In genomic region chr2:154729737-154730136, GRCm38 (mm10) we compare ENCODE assay signal across 11 mouse cellular contexts. TPM values are rescaled to one million over a fixed set of nuclear protein-coding genes. Genes with fewer than 3 reads are reported as not detected.
"Had no signal": no experiment of that assay in that cellular context is flagged by ENCODE, and none has a peak within 500 bp of the region (broad histone marks: within the 10 kb centered on the region; RNA-seq: fewer than 3 reads in every experiment).

No protein-coding gene starts in this region.

- H3K36me3 ChIP-seq: limb, embryonic 10.5 days; liver, embryonic 15.5 days; midbrain, embryonic 13.5 days; neural tube, embryonic 12.5 days had no signal

- H3K4me2 ChIP-seq: liver, embryonic 11.5 days; liver, embryonic 15.5 days; midbrain, embryonic 13.5 days; neural tube, embryonic 12.5 days had no signal

- H3K4me1 ChIP-seq: liver, embryonic 15.5 days had no signal

- H3K27ac ChIP-seq: left cerebral cortex, adult 2 months; limb, embryonic 10.5 days; liver, embryonic 15.5 days; midbrain, embryonic 13.5 days; neural tube, embryonic 12.5 days had no signal

- DNase-seq: kidney, adult 8-10 months; thymus, postnatal 4 days had no signal

- H3K9ac ChIP-seq: liver, embryonic 15.5 days; midbrain, embryonic 13.5 days; neural tube, embryonic 12.5 days had no signal

- ATAC-seq: hindbrain, embryonic 16.5 days; inflammation-experienced regulatory T-cells, adult 6 months; midbrain, embryonic 13.5 days had no signal

- H3K9me3 ChIP-seq: limb, embryonic 10.5 days; liver, embryonic 15.5 days; midbrain, embryonic 13.5 days; neural tube, embryonic 12.5 days had no signal

- H3K4me3 ChIP-seq: left cerebral cortex, adult 2 months; limb, embryonic 10.5 days; liver, embryonic 15.5 days; midbrain, embryonic 13.5 days; neural tube, embryonic 12.5 days had no signal

- H3K27me3 ChIP-seq: midbrain, embryonic 13.5 days; neural tube, embryonic 12.5 days had no signal

RNA-seq across cellular contexts. Expression of gene Gm14214, which starts 40.1 kb away (rescaled TPM):
- polyA plus RNA-seq: hindbrain, embryonic 16.5 days; inflammation-experienced regulatory T-cells, adult 6 months; limb, embryonic 10.5 days; limb, embryonic 14.5 days; liver, embryonic 11.5 days; liver, embryonic 15.5 days; midbrain, embryonic 13.5 days; neural tube, embryonic 12.5 days had no signal
